Mouse (Mus musculus): Measurements from ENCODE around the gene Ppp1r17.

GRCm38 (mm10) chr6:56012384-56012783 is 4.9 kb upstream of the Ppp1r17 start:
- no peak for TF ChIP-seq POLR2A (IDR thresholded peaks at IDR 0.05; ENCODE audit: low read depth, low read length)
- TF ChIP-seq CTCF (IDR thresholded peaks at IDR 0.05; ENCODE audit: borderline replicate concordance, insufficient read depth, low read length): no peak

All from embryonic fibroblast, embryonic 13.5 days (primary cell).